8 mouse cellular contexts compared by ENCODE assay signal in genomic region chr2:11338931-11339839, GRCm38 (mm10).
DNase-seq lines count a peak whose midpoint lies in the region; ATAC-seq and TF ChIP-seq lines count a peak whose summit lies in the region.

No protein-coding gene starts in this region.

- H3K4me3 ChIP-seq in lung, postnatal 0 days (ENCODE audit: low read depth, low read length) = no peak overlapping the region

- no peaks in the 10 kb centered on the region for H3K9me3 ChIP-seq in lung, postnatal 0 days (ENCODE audit: low read length)

- no peak overlapping the region for H3K9ac ChIP-seq in lung, postnatal 0 days (replicated peaks; ENCODE audit: low read depth)

- intact Hi-C loops in gastrocnemius, postnatal 14 days (cut with DNase I; ENCODE audit: low total_unique reads) = no loop called here

- 47% methylated on average over 14 of the region's 14 CpGs for WGBS in lung, postnatal 0 days

- peak; percentile 50 for DNase-seq in gastrocnemius, adult 18-20 months (ENCODE audit: low spot score)
- DNase-seq in gastrocnemius, postnatal 14 days = no peak
- peak; percentile 31 to 44 for DNase-seq in right cerebral cortex, postnatal 10 days (ENCODE audit: low spot score in 2 of 2)
- DNase-seq in right cerebral cortex, adult 2 months (ENCODE audit: low spot score in 2 of 2) = no peak
- peak; percentile 31 for DNase-seq in heart, postnatal 4 days
- peak; percentile 68 for DNase-seq in lung, postnatal 0 days (ENCODE audit: low spot score)
- DNase-seq in embryo, embryonic 10.5 days (ENCODE audit: low spot score) = no peak

- peak overlapping the region; percentile 4; the same call in 1 of the 2 replicates for H3K27ac ChIP-seq in lung, postnatal 0 days (ENCODE audit: low read length)

- peak; percentile 71 for ATAC-seq in lung, postnatal 0 days
- ATAC-seq in megakaryocyte-erythroid progenitor cell, adult 5-6 weeks (replicated peaks; ENCODE audit: low FRiP score, low TSS enrichment, poor library complexity, severe bottlenecking) = no peak

- H3K27me3 ChIP-seq in lung, postnatal 0 days (replicated peaks; ENCODE audit: insufficient read depth, low read length) = no peaks in the 10 kb centered on the region

- H3K4me2 ChIP-seq in lung, postnatal 0 days (replicated peaks; ENCODE audit: low read depth, low read length) = no peak overlapping the region

- peak; percentile 26 for TF ChIP-seq CTCF in lung, postnatal 0 days (IDR thresholded peaks at IDR 0.05)

- TF ChIP-seq EP300 in lung, postnatal 0 days (IDR thresholded peaks at IDR 0.05) = peak; percentile 59

- H3K4me1 ChIP-seq in lung, postnatal 0 days (ENCODE audit: insufficient read depth, low read depth, low read length) = no peaks in the 10 kb centered on the region

- no peaks in the 10 kb centered on the region for H3K36me3 ChIP-seq in lung, postnatal 0 days (ENCODE audit: insufficient read depth, low read length)

Comparison
In these comparisons a context has a peak if more than half of its experiments do, and no peak if none do; other contexts are left out.
1. DNase-seq: peak in gastrocnemius, adult 18-20 months (single experiment), right cerebral cortex, postnatal 10 days (2 of 2), heart, postnatal 4 days (single experiment) and lung, postnatal 0 days (single experiment); none in gastrocnemius, postnatal 14 days (single experiment), right cerebral cortex, adult 2 months (0 of 2) and embryo, embryonic 10.5 days (single experiment).